25 mouse cellular contexts compared by ENCODE assay signal in the genomic region with DNA sequence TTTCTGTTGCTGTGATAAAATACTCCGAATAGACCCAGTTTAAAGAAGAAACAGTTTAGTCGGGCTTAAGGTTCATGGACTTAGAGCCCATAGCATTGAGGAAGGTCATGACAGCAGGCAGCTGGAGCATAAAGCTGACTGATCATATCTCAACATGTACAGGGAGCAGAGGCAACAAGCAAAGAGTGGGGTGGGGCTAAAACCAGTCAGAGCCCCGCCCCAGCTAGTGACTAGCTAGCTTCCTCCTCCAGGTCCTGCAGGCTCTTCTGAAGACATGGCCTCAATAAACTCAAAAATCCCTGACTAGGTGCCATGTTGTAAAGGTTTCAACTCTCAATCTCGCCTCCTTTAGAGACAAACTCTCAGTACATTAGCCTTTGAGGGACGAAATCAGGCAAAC. TPM values are rescaled to one million over a fixed set of nuclear protein-coding genes. Genes with fewer than 3 reads are reported as not detected.
A peak's percentile ranks its signal among the peaks of the same experiment; 100 is the strongest.
DNase-seq lines count a peak whose midpoint lies in the region; ATAC-seq and TF ChIP-seq lines count a peak whose summit lies in the region.
"Had no signal": no experiment of that assay in that cellular context is flagged by ENCODE, and none has a peak within 500 bp of the region (broad histone marks: within the 10 kb centered on the region; RNA-seq: fewer than 3 reads in every experiment).

No protein-coding gene starts in this region.

- H3K4me2 ChIP-seq in lung, postnatal 0 days (replicated peaks; ENCODE audit: low read depth, low read length): no peak overlapping the region
- no peak overlapping the region for H3K4me2 ChIP-seq in forebrain, embryonic 12.5 days
- H3K4me2 ChIP-seq: embryonic facial prominence, embryonic 12.5 days; forebrain, embryonic 13.5 days; heart, embryonic 15.5 days; hindbrain, embryonic 15.5 days; limb, embryonic 12.5 days; midbrain, embryonic 12.5 days; neural tube, embryonic 12.5 days had no signal

- peak; percentile 7 for DNase-seq in lung, postnatal 0 days (ENCODE audit: low spot score)
- DNase-seq in lung, postnatal 25 days (ENCODE audit: low spot score): no peak
- no peak for DNase-seq in kidney, adult 2 months
- DNase-seq in limb, embryonic 10.5 days (ENCODE audit: low spot score): no peak
- DNase-seq: adrenal gland, postnatal 14 days; cerebellum, adult 9-10 months; gastrocnemius, postnatal 36 days; heart, postnatal 4 days; kidney, postnatal 36 days; layer of hippocampus, postnatal 36 days; lung, adult 18-20 months; lung, postnatal 36 days; right cerebral cortex, postnatal 25 days; spleen, adult 18-20 months; thymus, postnatal 25 days had no signal

- WGBS in lung, postnatal 0 days: 79% methylated on average over 5 of the region's 5 CpGs
- 81% methylated on average over 5 of the region's 5 CpGs for WGBS in kidney, adult 2 months
- WGBS in limb, embryonic 10.5 days: 82% methylated on average over 5 of the region's 5 CpGs
- WGBS in forebrain, embryonic 12.5 days: 90% methylated on average over 5 of the region's 5 CpGs

- no peak for TF ChIP-seq POLR2A in kidney, adult 2 months (IDR thresholded peaks at IDR 0.05; ENCODE audit: low read depth, low read length)

- no peak overlapping the region for H3K27ac ChIP-seq in lung, postnatal 0 days (ENCODE audit: low read length)
- no peak overlapping the region for H3K27ac ChIP-seq in kidney, adult 2 months (ENCODE audit: insufficient read depth, low read depth, low read length)
- H3K27ac ChIP-seq in limb, embryonic 10.5 days: no peak overlapping the region
- no peak overlapping the region for H3K27ac ChIP-seq in forebrain, embryonic 12.5 days
- H3K27ac ChIP-seq: embryonic facial prominence, embryonic 12.5 days; forebrain, embryonic 13.5 days; heart, embryonic 15.5 days; hindbrain, embryonic 15.5 days; limb, embryonic 12.5 days; midbrain, embryonic 12.5 days; neural tube, embryonic 12.5 days had no signal

- H3K27me3 ChIP-seq in lung, postnatal 0 days (replicated peaks; ENCODE audit: insufficient read depth, low read length): no peaks in the 10 kb centered on the region
- no peaks in the 10 kb centered on the region for H3K27me3 ChIP-seq in kidney, adult 2 months (replicated peaks; ENCODE audit: control insufficient read depth, insufficient read depth, low read length)
- no peaks in the 10 kb centered on the region for H3K27me3 ChIP-seq in limb, embryonic 10.5 days (ENCODE audit: low read depth, poor library complexity, severe bottlenecking)
- H3K27me3 ChIP-seq in forebrain, embryonic 12.5 days: no peaks in the 10 kb centered on the region
- H3K27me3 ChIP-seq: embryonic facial prominence, embryonic 12.5 days; forebrain, embryonic 13.5 days; heart, embryonic 15.5 days; hindbrain, embryonic 15.5 days; limb, embryonic 12.5 days; midbrain, embryonic 12.5 days; neural tube, embryonic 12.5 days had no signal

- H3K9ac ChIP-seq in lung, postnatal 0 days (replicated peaks; ENCODE audit: low read depth): no peak overlapping the region
- H3K9ac ChIP-seq in forebrain, embryonic 12.5 days: no peak overlapping the region
- H3K9ac ChIP-seq: embryonic facial prominence, embryonic 12.5 days; forebrain, embryonic 13.5 days; heart, embryonic 15.5 days; hindbrain, embryonic 15.5 days; limb, embryonic 12.5 days; midbrain, embryonic 12.5 days; neural tube, embryonic 12.5 days had no signal

- no peak for ATAC-seq in lung, postnatal 0 days
- ATAC-seq in erythroid progenitor cell, adult 5-6 weeks (replicated peaks; ENCODE audit: low FRiP score, poor library complexity, severe bottlenecking): 0 out of 2 replicates have a peak, but pooled peaks have one; percentile 52
- peak; percentile 74 for ATAC-seq in megakaryocyte, adult 5-6 weeks (ENCODE audit: poor library complexity, severe bottlenecking)
- no peak for ATAC-seq in forebrain, embryonic 12.5 days (ENCODE audit: low FRiP score)
- ATAC-seq: forebrain, embryonic 13.5 days had no signal

- no peaks in the 10 kb centered on the region for H3K4me1 ChIP-seq in lung, postnatal 0 days (ENCODE audit: insufficient read depth, low read depth, low read length)
- 0 out of 2 replicates have a peak, but pooled peaks cover 2% of the 10 kb centered on the region for H3K4me1 ChIP-seq in kidney, adult 2 months (ENCODE audit: control insufficient read depth, insufficient read depth, low read length)
- H3K4me1 ChIP-seq in limb, embryonic 10.5 days: peaks cover 3% of the 10 kb centered on the region; the same call in 1 of the 2 replicates
- peaks cover under 1% of the 10 kb centered on the region for H3K4me1 ChIP-seq in forebrain, embryonic 12.5 days
- H3K4me1 ChIP-seq: embryonic facial prominence, embryonic 12.5 days; forebrain, embryonic 13.5 days; heart, embryonic 15.5 days; hindbrain, embryonic 15.5 days; neural tube, embryonic 12.5 days had no signal

- TF ChIP-seq EP300 in lung, postnatal 0 days (IDR thresholded peaks at IDR 0.05): no peak

- no peak for TF ChIP-seq CTCF in lung, postnatal 0 days (IDR thresholded peaks at IDR 0.05)
- no peak for TF ChIP-seq CTCF in kidney, adult 2 months (conservative IDR thresholded peaks at IDR 0.05; ENCODE audit: insufficient read depth, insufficient read length, low read depth, low read length)

- H3K9me3 ChIP-seq in lung, postnatal 0 days (ENCODE audit: low read length): no peaks in the 10 kb centered on the region
- no peaks in the 10 kb centered on the region for H3K9me3 ChIP-seq in limb, embryonic 10.5 days (replicated peaks)
- no peaks in the 10 kb centered on the region for H3K9me3 ChIP-seq in forebrain, embryonic 12.5 days
- H3K9me3 ChIP-seq: embryonic facial prominence, embryonic 12.5 days; forebrain, embryonic 13.5 days; heart, embryonic 15.5 days; hindbrain, embryonic 15.5 days; limb, embryonic 12.5 days; midbrain, embryonic 12.5 days; neural tube, embryonic 12.5 days had no signal

- H3K4me3 ChIP-seq in lung, postnatal 0 days (ENCODE audit: low read depth, low read length): no peak overlapping the region
- no peak overlapping the region for H3K4me3 ChIP-seq in kidney, adult 2 months (ENCODE audit: insufficient read depth, low read depth, low read length)
- H3K4me3 ChIP-seq in limb, embryonic 10.5 days: no peak overlapping the region
- H3K4me3 ChIP-seq in forebrain, embryonic 12.5 days (replicated peaks): no peak overlapping the region
- H3K4me3 ChIP-seq: embryonic facial prominence, embryonic 12.5 days; forebrain, embryonic 13.5 days; heart, embryonic 15.5 days; hindbrain, embryonic 15.5 days; limb, embryonic 12.5 days; midbrain, embryonic 12.5 days; neural tube, embryonic 12.5 days had no signal

- no peaks in the 10 kb centered on the region for H3K36me3 ChIP-seq in lung, postnatal 0 days (ENCODE audit: insufficient read depth, low read length)
- H3K36me3 ChIP-seq in kidney, adult 2 months (ENCODE audit: control insufficient read depth, insufficient read depth, low read length): no peaks in the 10 kb centered on the region
- H3K36me3 ChIP-seq in limb, embryonic 10.5 days: no peaks in the 10 kb centered on the region
- no peaks in the 10 kb centered on the region for H3K36me3 ChIP-seq in forebrain, embryonic 12.5 days (replicated peaks)
- H3K36me3 ChIP-seq: embryonic facial prominence, embryonic 12.5 days; heart, embryonic 15.5 days; hindbrain, embryonic 15.5 days; limb, embryonic 12.5 days; midbrain, embryonic 12.5 days; neural tube, embryonic 12.5 days had no signal

RNA-seq across cellular contexts. Expression of a gene that starts 25.5 kb away (rescaled TPM):
- 2.0 and 2.3 TPM in 2 replicates for polyA plus RNA-seq in lung, postnatal 0 days (2015; fragmentation: Nextera tagmentation; extraction: Ambion mirVana)
- total RNA-seq in erythroid progenitor cell, adult 5-6 weeks (2015; ENCODE audit: low replicate concordance): 0.84 and 1.1 TPM in 2 replicates
- total RNA-seq in erythroid progenitor cell, adult 5-6 weeks (2017; ENCODE audit: low replicate concordance): not detected in 2 replicates
- 3.2 and 5.0 TPM in 2 replicates for total RNA-seq in megakaryocyte, adult 5-6 weeks (2015)
- total RNA-seq in megakaryocyte, adult 5-6 weeks (2017): 4.0 and 4.3 TPM in 2 replicates
- polyA plus RNA-seq in kidney, adult 2 months (2012; rRNA removed): 6.0 and 6.3 TPM in 2 replicates
- 2.2 and 2.5 TPM in 2 replicates for polyA plus RNA-seq in limb, embryonic 10.5 days (2016; fragmentation: Nextera tagmentation; extraction: Ambion mirVana)
- 12.6 and 12.8 TPM in 2 replicates for polyA plus RNA-seq in forebrain, embryonic 12.5 days (2016; fragmentation: Nextera tagmentation; extraction: Ambion mirVana)

Comparison
In these comparisons a context has a peak if more than half of its experiments do, and no peak if none do; other contexts are left out.
1. ATAC-seq: peak in erythroid progenitor cell, adult 5-6 weeks (single experiment) and megakaryocyte, adult 5-6 weeks (single experiment); none in lung, postnatal 0 days (single experiment) and forebrain, embryonic 12.5 days (single experiment).